Mouse (Mus musculus): Measurements from ENCODE around the gene Chrne.

The Chrne gene

GRCm38 (mm10) chr11:70619101-70619500 lies at the start of gene Chrne:
Gene Chrne, minus strand, starts transcription at chr11:70619216.
- no peak for DNase-seq

GRCm38 (mm10) chr11:70668335-70668770 lies 49.3 kb upstream of the Chrne start:
- no peak for DNase-seq

- peak; percentile 95 for DNase-seq
These were observed 48.5 kb upstream of the Chrne start for GRCm38 (mm10) chr11:70667271-70668150.

- DNase-seq, result peak; percentile 86
These were observed 47.7 kb upstream of the Chrne start for GRCm38 (mm10) chr11:70666687-70667086.

- DNase-seq, result no peak
These were observed 45.7 kb upstream of the Chrne start for GRCm38 (mm10) chr11:70664741-70665140.

GRCm38 (mm10) chr11:70663957-70664356 lies 44.9 kb upstream of the Chrne start:
- peak; percentile 95 for DNase-seq

- peak; percentile 79 for DNase-seq
These were observed 44.1 kb upstream of the Chrne start for GRCm38 (mm10) chr11:70663101-70663500.

- peak; percentile 93 for DNase-seq
These were observed 41.6 kb upstream of the Chrne start for GRCm38 (mm10) chr11:70660571-70660970.

GRCm38 (mm10) chr11:70658942-70659341 lies 39.9 kb upstream of the Chrne start:
- no peak for DNase-seq

- peak; percentile 90 for DNase-seq
These were observed 39.5 kb upstream of the Chrne start for GRCm38 (mm10) chr11:70658521-70658920.

GRCm38 (mm10) chr11:70657991-70658390 lies 39.0 kb upstream of the Chrne start:
- DNase-seq, result peak; percentile 92

GRCm38 (mm10) chr11:70657573-70657972 lies 38.6 kb upstream of the Chrne start:
- DNase-seq, result peak; percentile 88

GRCm38 (mm10) chr11:70656964-70657363 lies 37.9 kb upstream of the Chrne start, which contains the start of gene Eno3:
Gene Eno3, plus strand, starts transcription at chr11:70657202.
- DNase-seq, result peak; percentile 96

GRCm38 (mm10) chr11:70656456-70656927 lies 37.5 kb upstream of the Chrne start:
- peak; percentile 99 for DNase-seq

GRCm38 (mm10) chr11:70655571-70656455 lies 36.8 kb upstream of the Chrne start:
- peak; percentile 99 for DNase-seq

- peak; percentile 99 for DNase-seq
These were observed 36.0 kb upstream of the Chrne start for GRCm38 (mm10) chr11:70654923-70655570.

- no peak for DNase-seq
These were observed 35.3 kb upstream of the Chrne start, which contains the start of gene Pfn1 for GRCm38 (mm10) chr11:70654198-70654922. Gene Pfn1, minus strand, starts transcription at chr11:70654644.

- peak; percentile 98 for DNase-seq
These were observed 34.6 kb upstream of the Chrne start for GRCm38 (mm10) chr11:70653345-70654197.

GRCm38 (mm10) chr11:70652884-70653344 lies 33.9 kb upstream of the Chrne start:
- no peak for DNase-seq

- DNase-seq, result peak; percentile 94
These were observed 33.2 kb upstream of the Chrne start for GRCm38 (mm10) chr11:70652029-70652883.

Data from heart, adult 11 months (tissue).